Mouse (Mus musculus): Measurements from ENCODE around the gene 2510039O18Rik. TPM values are rescaled to one million over a fixed set of nuclear protein-coding genes. Genes with fewer than 3 reads are reported as not detected.

The 2510039O18Rik gene
- polyA plus RNA-seq, 1 experiment, result 19.6 TPM

DNA sequence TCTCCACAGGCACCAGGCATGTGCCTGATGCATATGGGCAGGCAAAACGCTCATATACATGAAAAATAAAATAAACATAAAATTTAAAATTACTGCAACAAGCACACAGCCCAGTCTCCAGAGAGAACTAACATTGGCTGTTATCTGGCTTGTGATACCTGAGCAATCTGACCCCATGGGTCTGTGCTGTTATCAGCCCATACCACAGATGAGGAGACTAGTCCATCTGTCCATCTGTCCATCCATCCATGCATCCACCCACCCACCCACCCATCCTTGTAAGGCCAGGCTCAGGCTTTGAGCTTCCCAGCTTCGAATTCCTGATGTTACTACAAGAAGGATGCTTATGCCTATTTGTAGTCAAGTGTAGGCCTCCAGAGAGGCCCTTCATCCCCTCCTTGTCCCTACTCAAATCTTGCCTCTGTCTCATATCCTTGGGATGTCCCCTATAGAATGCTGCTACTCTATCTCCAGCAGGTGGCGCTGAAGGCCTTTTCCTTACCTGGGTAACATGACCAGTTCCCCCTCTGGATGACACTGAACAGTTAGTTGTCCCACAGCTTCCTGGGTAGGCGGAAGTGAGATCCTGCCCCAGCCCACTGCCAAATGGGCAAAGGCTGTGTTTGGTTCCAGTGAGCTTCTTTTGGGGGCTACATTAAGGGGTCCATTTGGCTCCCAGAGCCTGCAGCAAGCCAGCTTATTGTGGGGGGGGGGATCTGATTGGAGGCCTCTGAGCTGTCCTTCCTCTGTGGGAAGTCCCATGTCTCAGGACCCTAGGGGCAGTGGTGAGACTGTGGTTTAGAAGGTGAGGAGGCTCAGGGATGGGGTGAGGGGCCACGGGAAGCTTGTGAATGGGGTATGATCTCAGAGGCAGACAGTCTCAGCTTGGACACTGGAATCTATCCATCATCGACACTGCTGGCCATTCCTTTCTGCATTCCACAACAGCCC lies 19.5 kb downstream of the 2510039O18Rik start:
- TF ChIP-seq POLR2A (IDR thresholded peaks at IDR 0.05; ENCODE audit: borderline replicate concordance, control insufficient read depth, low read depth, low read length), result no peak
- TF ChIP-seq CTCF (IDR thresholded peaks at IDR 0.05; ENCODE audit: control insufficient read depth, insufficient read depth, low read length), result peak; percentile 71
- H3K27ac ChIP-seq (ENCODE audit: control insufficient read depth, insufficient read depth, low read depth, low read length, poor library complexity), result no peak overlapping the region
- no peak overlapping the region for H3K4me3 ChIP-seq (replicated peaks; ENCODE audit: control insufficient read depth, low read depth, low read length)
- 37% methylated on average over 6 of the region's 6 CpGs for WGBS
- H3K4me1 ChIP-seq (ENCODE audit: control insufficient read depth, insufficient read depth, low read length), result no peaks in the 10 kb centered on the region

DNA sequence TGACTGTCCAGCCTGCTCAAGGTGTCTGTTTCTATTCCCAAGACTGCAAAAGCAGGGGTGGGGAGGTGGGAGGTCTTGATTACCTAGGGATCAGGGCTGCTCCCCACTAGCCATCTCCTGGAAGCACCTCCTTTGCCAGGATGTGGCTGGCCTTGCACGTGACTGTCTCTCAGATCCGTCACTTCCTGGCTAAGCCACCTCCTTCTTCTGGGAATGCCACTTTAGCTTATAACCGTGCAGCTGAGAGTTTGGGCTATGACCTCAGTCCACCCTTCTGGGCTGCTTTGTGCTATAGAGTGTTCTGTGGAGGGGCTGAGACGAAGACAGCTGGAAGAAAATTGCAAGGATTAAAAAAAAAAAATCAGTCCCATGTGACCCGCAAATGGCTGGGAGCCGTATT lies 22.1 kb downstream of the 2510039O18Rik start:
- Histone ChIP-seq H3K4me1 (ENCODE audit: control insufficient read depth, insufficient read depth, low read length) (no peaks in the 10 kb centered on the region), H3K27ac (ENCODE audit: control insufficient read depth, insufficient read depth, low read depth, low read length, poor library complexity) (no peak overlapping the region), H3K4me3 (replicated peaks; ENCODE audit: control insufficient read depth, low read depth, low read length) (no peak overlapping the region)
- TF ChIP-seq CTCF (IDR thresholded peaks at IDR 0.05; ENCODE audit: control insufficient read depth, insufficient read depth, low read length) (no peak), POLR2A (IDR thresholded peaks at IDR 0.05; ENCODE audit: borderline replicate concordance, control insufficient read depth, low read depth, low read length) (no peak)
- WGBS, result 52% methylated on average over 6 of the region's 6 CpGs

DNA sequence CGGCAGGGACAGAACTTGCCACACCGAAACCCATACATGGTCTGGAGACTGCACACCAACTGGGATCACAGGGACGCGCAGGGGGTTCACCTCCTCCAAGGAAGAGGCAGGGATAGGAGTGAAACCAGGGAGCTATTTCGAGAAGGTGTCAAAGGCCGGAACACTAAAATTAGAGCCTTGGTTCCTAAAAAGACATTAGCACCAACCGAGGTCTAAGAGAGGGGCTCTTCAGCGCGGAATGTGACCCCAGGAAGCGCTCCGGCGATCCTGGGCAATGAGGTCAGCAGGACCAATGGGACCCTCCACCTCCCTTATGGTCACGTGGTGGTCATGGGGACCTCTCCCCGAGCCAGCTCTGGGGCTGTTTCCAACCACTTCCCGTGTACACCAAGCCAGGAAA lies 22.9 kb downstream of the 2510039O18Rik start:
- H3K27ac ChIP-seq (ENCODE audit: control insufficient read depth, insufficient read depth, low read depth, low read length, poor library complexity), result no peak overlapping the region
- H3K4me1 ChIP-seq (ENCODE audit: control insufficient read depth, insufficient read depth, low read length), result no peaks in the 10 kb centered on the region
- no peak for TF ChIP-seq CTCF (IDR thresholded peaks at IDR 0.05; ENCODE audit: control insufficient read depth, insufficient read depth, low read length)
- TF ChIP-seq POLR2A (IDR thresholded peaks at IDR 0.05; ENCODE audit: borderline replicate concordance, control insufficient read depth, low read depth, low read length), result no peak
- WGBS, result 81% methylated on average over 15 of the region's 15 CpGs
- no peak overlapping the region for H3K4me3 ChIP-seq (replicated peaks; ENCODE audit: control insufficient read depth, low read depth, low read length)

GRCm38 (mm10) chr4:147965712-147966111 lies 25.0 kb downstream of the 2510039O18Rik start:
- 59% methylated on average over 7 of the region's 7 CpGs for WGBS
- Histone ChIP-seq H3K4me3 (replicated peaks; ENCODE audit: control insufficient read depth, low read depth, low read length) (no peak overlapping the region), H3K4me1 (ENCODE audit: control insufficient read depth, insufficient read depth, low read length) (no peaks in the 10 kb centered on the region), H3K27ac (ENCODE audit: control insufficient read depth, insufficient read depth, low read depth, low read length, poor library complexity) (no peak overlapping the region)
- TF ChIP-seq POLR2A (IDR thresholded peaks at IDR 0.05; ENCODE audit: borderline replicate concordance, control insufficient read depth, low read depth, low read length) (no peak), CTCF (IDR thresholded peaks at IDR 0.05; ENCODE audit: control insufficient read depth, insufficient read depth, low read length) (no peak)

DNA sequence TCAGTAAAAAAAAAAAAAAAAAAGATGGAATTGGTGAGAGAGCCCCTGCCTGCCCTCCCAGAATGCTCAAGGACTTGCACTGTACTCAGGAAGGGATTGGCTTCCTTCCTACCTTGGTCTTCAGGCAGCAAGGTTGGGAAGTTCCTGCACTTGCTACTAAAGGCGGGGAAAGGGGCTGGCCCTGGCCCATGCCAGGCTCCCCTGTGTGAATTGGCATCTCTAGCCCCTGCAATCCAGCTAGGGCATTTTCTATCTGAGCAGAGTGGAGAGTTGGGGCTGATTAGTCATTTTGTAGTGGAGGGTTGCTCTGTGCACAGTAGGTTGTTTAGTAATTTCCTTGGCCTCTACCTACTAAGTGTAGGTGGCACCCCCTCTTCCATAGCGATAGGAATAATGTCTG lies 28.1 kb downstream of the 2510039O18Rik start:
- Histone ChIP-seq H3K4me3 (replicated peaks; ENCODE audit: control insufficient read depth, low read depth, low read length) (no peak overlapping the region), H3K27ac (ENCODE audit: control insufficient read depth, insufficient read depth, low read depth, low read length, poor library complexity) (no peak overlapping the region), H3K4me1 (ENCODE audit: control insufficient read depth, insufficient read depth, low read length) (no peaks in the 10 kb centered on the region)
- TF ChIP-seq POLR2A (IDR thresholded peaks at IDR 0.05; ENCODE audit: borderline replicate concordance, control insufficient read depth, low read depth, low read length) (no peak), CTCF (IDR thresholded peaks at IDR 0.05; ENCODE audit: control insufficient read depth, insufficient read depth, low read length) (no peak)
- WGBS, result 67% methylated on average over 2 of the region's 2 CpGs

DNA sequence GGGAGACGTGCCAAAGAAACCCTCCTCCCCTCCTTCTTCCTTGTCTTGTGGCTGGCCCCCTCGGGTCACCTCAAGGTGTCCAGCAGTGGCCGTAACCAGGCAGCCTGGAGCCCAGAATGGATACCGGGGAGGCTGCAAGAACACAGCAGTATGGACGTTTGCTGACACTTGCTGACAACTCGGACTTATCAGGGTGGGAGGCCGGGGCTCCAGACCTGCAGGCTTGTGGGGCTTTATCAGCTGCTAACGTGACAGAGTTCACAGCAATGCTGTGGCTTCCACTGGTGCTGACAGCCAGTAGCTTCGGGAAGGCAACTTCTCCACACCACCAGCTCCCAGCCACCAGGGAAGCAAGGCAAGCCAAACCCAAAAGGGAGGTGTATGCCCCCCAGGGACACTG lies 28.6 kb downstream of the 2510039O18Rik start:
- WGBS, result 45% methylated on average over 9 of the region's 9 CpGs
- Histone ChIP-seq H3K4me3 (replicated peaks; ENCODE audit: control insufficient read depth, low read depth, low read length) (no peak overlapping the region), H3K4me1 (ENCODE audit: control insufficient read depth, insufficient read depth, low read length) (no peaks in the 10 kb centered on the region), H3K27ac (ENCODE audit: control insufficient read depth, insufficient read depth, low read depth, low read length, poor library complexity) (no peak overlapping the region; the same call in 1 of the 2 replicates)
- TF ChIP-seq POLR2A (IDR thresholded peaks at IDR 0.05; ENCODE audit: borderline replicate concordance, control insufficient read depth, low read depth, low read length), result no peak
- TF ChIP-seq CTCF (IDR thresholded peaks at IDR 0.05; ENCODE audit: control insufficient read depth, insufficient read depth, low read length), result no peak

DNA sequence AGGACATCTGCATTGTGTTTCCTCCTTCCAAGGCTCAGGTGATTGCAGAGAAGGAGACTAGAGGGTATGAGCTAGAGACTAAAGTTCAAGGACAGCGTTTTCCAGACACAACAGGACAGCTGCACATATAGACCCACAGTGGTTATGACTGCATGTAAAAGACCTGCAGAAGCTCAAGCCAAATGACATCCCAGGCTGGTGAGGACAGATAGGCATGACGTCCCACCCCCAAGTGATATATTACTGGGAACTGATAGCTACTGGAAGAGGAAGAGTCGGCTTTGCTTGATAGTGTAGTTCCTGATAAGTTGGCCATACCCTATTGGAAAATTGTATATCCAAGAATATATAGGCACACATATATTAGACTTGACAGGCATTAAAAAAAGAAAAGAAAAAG lies 35.5 kb downstream of the 2510039O18Rik start:
- Histone ChIP-seq H3K4me1 (ENCODE audit: control insufficient read depth, insufficient read depth, low read length) (no peaks in the 10 kb centered on the region), H3K27ac (ENCODE audit: control insufficient read depth, insufficient read depth, low read depth, low read length, poor library complexity) (no peak overlapping the region), H3K4me3 (replicated peaks; ENCODE audit: control insufficient read depth, low read depth, low read length) (no peak overlapping the region)
- TF ChIP-seq POLR2A (IDR thresholded peaks at IDR 0.05; ENCODE audit: borderline replicate concordance, control insufficient read depth, low read depth, low read length) (no peak), CTCF (IDR thresholded peaks at IDR 0.05; ENCODE audit: control insufficient read depth, insufficient read depth, low read length) (no peak)
- 63% methylated on average over 3 of the region's 3 CpGs for WGBS

DNA sequence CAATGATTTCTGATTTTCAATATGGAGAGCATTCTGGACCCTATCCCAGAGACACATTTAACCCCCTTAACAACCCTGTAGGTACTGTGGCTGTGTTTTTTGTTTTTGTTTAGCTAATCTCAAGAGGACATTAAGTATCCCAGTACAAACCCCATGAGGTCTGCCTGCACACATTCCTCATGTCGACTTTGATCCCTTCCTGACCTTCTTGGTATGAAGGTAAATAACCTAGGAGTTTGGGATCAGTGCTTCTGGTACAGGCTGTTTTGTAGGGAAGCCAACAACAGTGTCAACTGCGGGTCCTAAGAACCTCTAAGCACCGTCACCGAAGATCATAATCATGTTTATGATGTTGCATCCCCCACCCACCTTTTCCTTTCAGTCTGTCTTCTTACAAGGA lies 37.0 kb downstream of the 2510039O18Rik start:
- Histone ChIP-seq H3K27ac (ENCODE audit: control insufficient read depth, insufficient read depth, low read depth, low read length, poor library complexity) (no peak overlapping the region), H3K4me3 (replicated peaks; ENCODE audit: control insufficient read depth, low read depth, low read length) (no peak overlapping the region), H3K4me1 (ENCODE audit: control insufficient read depth, insufficient read depth, low read length) (no peaks in the 10 kb centered on the region)
- WGBS, result 68% methylated on average over 4 of the region's 4 CpGs
- TF ChIP-seq CTCF (IDR thresholded peaks at IDR 0.05; ENCODE audit: control insufficient read depth, insufficient read depth, low read length) (no peak), POLR2A (IDR thresholded peaks at IDR 0.05; ENCODE audit: borderline replicate concordance, control insufficient read depth, low read depth, low read length) (no peak)
